Mouse (Mus musculus) embryonic facial prominence, embryonic 13.5 days (tissue): ENCODE measurements around the gene Ghrl. TPM values are rescaled to one million over a fixed set of nuclear protein-coding genes. Genes with fewer than 3 reads are reported as not detected.
"Not testable (repeated sequence)": the region's sequence is repeated elsewhere in the genome, so short reads cannot be mapped to it uniquely, and the experiment has no call there.

Experiments
- ATAC-seq: fragments of 200-750 bp; cut with Nextera tagmentation; 2 replicates; pipeline ENCODE4 v1.8.0; 2017; ENCODE audit warnings: low read depth; ENCODE audit not compliant: insufficient number of reproducible peaks, insufficient read depth, low FRiP score, low TSS enrichment
- H3K27ac ChIP-seq: fragments of 300-500 bp; sonication (generic); 2 replicates; pipeline ENCODE4 v1.5.1; 2015; ENCODE audit warnings: moderate library complexity, mild to moderate bottlenecking, inconsistent platforms
- H3K27me3 ChIP-seq: fragments of 300-500 bp; sonication (generic); 2 replicates; pipeline ENCODE4 v1.6.1; 2015; ENCODE audit warnings: mild to moderate bottlenecking, inconsistent platforms
- H3K36me3 ChIP-seq: fragments of 300-500 bp; sonication (generic); 2 replicates; pipeline ENCODE4 v1.6.1; 2015; ENCODE audit warnings: mild to moderate bottlenecking, inconsistent platforms
- H3K4me1 ChIP-seq: fragments of 300-500 bp; sonication (generic); 2 replicates; pipeline ENCODE4 v1.6.1; 2015; ENCODE audit warnings: inconsistent platforms
- H3K4me2 ChIP-seq: fragments of 300-500 bp; sonication (generic); 2 replicates; pipeline ENCODE4 v1.6.1; 2015; ENCODE audit warnings: moderate library complexity, mild to moderate bottlenecking, inconsistent platforms
- H3K4me3 ChIP-seq: fragments of 300-500 bp; sonication (generic); 2 replicates; pipeline ENCODE4 v1.5.1; 2015; ENCODE audit warnings: mild to moderate bottlenecking, inconsistent platforms
- H3K9ac ChIP-seq: fragments of 300-500 bp; sonication (generic); 2 replicates; pipeline ENCODE4 v1.6.1; 2015; ENCODE audit warnings: mild to moderate bottlenecking, inconsistent platforms
- H3K9me3 ChIP-seq: fragments of 300-500 bp; sonication (generic); 2 replicates; pipeline ENCODE4 v1.6.1; 2016; ENCODE audit warnings: inconsistent platforms
- WGBS: fragments of 180-500 bp; shearing (Covaris S2); methylation state at CpG from one replicate; pipeline ENCODE4 v1.1.7; 2015; ENCODE audit warnings: mixed read lengths; 5-methylcytosine and 5-hydroxymethylcytosine counted together
- polyA plus RNA-seq: library from polyadenylated mRNA; unstranded; fragments of >200 nt; fragmentation: Nextera tagmentation; extraction: Ambion mirVana; gene quantifications from 2 replicates; pipeline ENCODE4 v1.2.1, GENCODE M21; 2015

Ghrl gene
- polyA plus RNA-seq, 1 experiment from 2014 or later = 0.32 TPM

GRCm38 (mm10) chr6:113737318-113738046 is 17.8 kb upstream of the Ghrl start:
- ATAC-seq = no peak
- H3K9me3 ChIP-seq = no peaks in the 10 kb centered on the region
- H3K27me3 ChIP-seq = no peaks in the 10 kb centered on the region
- no peak overlapping the region for H3K4me2 ChIP-seq
- 88% methylated on average over 9 of the region's 9 CpGs for WGBS
- H3K4me3 ChIP-seq = no peak overlapping the region
- no peak overlapping the region for H3K27ac ChIP-seq
- no peak overlapping the region for H3K9ac ChIP-seq
- H3K36me3 ChIP-seq = peaks cover 61% of the 10 kb centered on the region
- H3K4me1 ChIP-seq = peaks cover 9% of the 10 kb centered on the region

- ATAC-seq = no peak
- Histone ChIP-seq H3K9me3 (no peaks in the 10 kb centered on the region), H3K27ac (no peak overlapping the region), H3K4me3 (no peak overlapping the region), H3K27me3 (no peaks in the 10 kb centered on the region), H3K9ac (no peak overlapping the region), H3K4me1 (no peaks in the 10 kb centered on the region), H3K4me2 (no peak overlapping the region), H3K36me3 (peaks cover 100% of the 10 kb centered on the region)
- 96% methylated on average over 3 of the region's 3 CpGs for WGBS
Observed at GRCm38 (mm10) chr6:113731296-113731695, 11.6 kb upstream of the Ghrl start.

DNA sequence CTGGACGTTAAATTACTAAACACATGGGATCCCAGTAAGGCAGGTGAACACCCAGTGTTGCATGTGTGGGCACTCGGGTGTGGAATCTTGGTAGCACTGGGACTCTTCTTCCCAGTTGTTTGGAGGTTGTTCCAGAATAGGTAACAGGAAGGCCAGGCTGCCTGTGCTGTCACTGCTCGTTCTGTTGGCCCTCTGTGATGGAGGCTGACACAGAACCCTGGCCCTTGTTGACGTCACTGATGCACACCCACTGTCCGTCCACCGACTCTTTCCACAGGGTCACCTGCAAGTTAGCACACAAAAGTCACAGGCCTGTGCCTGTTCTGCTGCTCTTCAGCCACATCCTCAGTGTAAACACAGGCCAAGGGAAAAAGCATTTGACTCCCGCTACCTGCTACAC is 8.5 kb upstream of the Ghrl start:
- 87% methylated on average over 7 of the region's 7 CpGs for WGBS
- H3K27ac ChIP-seq = no peak overlapping the region
- H3K36me3 ChIP-seq = peaks cover 87% of the 10 kb centered on the region
- no peak overlapping the region for H3K9ac ChIP-seq
- H3K9me3 ChIP-seq = no peaks in the 10 kb centered on the region
- H3K4me3 ChIP-seq = no peak overlapping the region
- H3K4me1 ChIP-seq = no peaks in the 10 kb centered on the region
- no peak for ATAC-seq
- no peaks in the 10 kb centered on the region for H3K27me3 ChIP-seq
- H3K4me2 ChIP-seq = no peak overlapping the region

- H3K27ac ChIP-seq = no peak overlapping the region
- no peak overlapping the region for H3K9ac ChIP-seq
- ATAC-seq = no peak
- no peaks in the 10 kb centered on the region for H3K4me1 ChIP-seq
- H3K4me3 ChIP-seq = no peak overlapping the region
- WGBS = 92% methylated on average over 4 of the region's 4 CpGs
- H3K36me3 ChIP-seq = peaks cover 75% of the 10 kb centered on the region
- no peaks in the 10 kb centered on the region for H3K9me3 ChIP-seq
- no peak overlapping the region for H3K4me2 ChIP-seq
- no peaks in the 10 kb centered on the region for H3K27me3 ChIP-seq
Observed at GRCm38 (mm10) chr6:113721061-113721460, 1.4 kb upstream of the Ghrl start.

- 91% methylated on average over 3 of the region's 3 CpGs for WGBS
Observed at GRCm38 (mm10) chr6:113717541-113717940, 2.1 kb downstream of the Ghrl start.

GRCm38 (mm10) chr6:113714797-113715196 is 4.9 kb downstream of the Ghrl start:
- H3K9me3 ChIP-seq = no peaks in the 10 kb centered on the region
- no peak overlapping the region for H3K4me3 ChIP-seq
- no peak overlapping the region for H3K9ac ChIP-seq
- no peak overlapping the region for H3K27ac ChIP-seq
- 84% methylated on average over 1 of the region's 1 CpGs for WGBS
- H3K27me3 ChIP-seq = no peaks in the 10 kb centered on the region
- H3K4me1 ChIP-seq = no peaks in the 10 kb centered on the region
- ATAC-seq = no peak
- H3K4me2 ChIP-seq = no peak overlapping the region
- peaks cover 92% of the 10 kb centered on the region for H3K36me3 ChIP-seq

More at GRCm38 (mm10) chr6:113717541-113717940, 2.1 kb downstream of the Ghrl start:
- Histone ChIP-seq H3K9me3 (no peaks in the 10 kb centered on the region), H3K36me3 (peaks cover 90% of the 10 kb centered on the region), H3K9ac (no peak overlapping the region), H3K27me3 (no peaks in the 10 kb centered on the region), H3K4me2 (no peak overlapping the region), H3K4me3 (no peak overlapping the region), H3K27ac (no peak overlapping the region), H3K4me1 (no peaks in the 10 kb centered on the region)
- no peak for ATAC-seq

DNA sequence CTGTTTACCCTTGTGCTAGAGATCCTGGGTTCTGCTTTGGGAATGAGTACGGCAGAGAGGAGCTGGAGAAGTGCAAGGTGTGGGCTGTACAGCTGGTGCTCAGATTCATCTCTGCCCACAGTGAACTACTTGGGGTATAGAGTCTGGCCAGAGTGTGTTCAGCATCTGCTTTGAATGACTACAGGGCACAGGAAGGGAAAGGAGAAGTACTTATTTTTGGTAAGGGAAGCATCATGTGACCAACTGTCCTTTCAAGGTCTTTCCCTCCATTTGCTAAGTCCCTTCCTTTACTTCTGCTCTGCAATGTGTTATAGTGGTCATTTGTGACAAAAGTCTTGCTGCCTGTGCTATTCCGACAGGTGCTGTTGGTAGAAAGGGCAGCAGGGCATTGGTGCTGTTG is 5.4 kb downstream of the Ghrl start:
- ATAC-seq = no peak
- Histone ChIP-seq H3K4me3 (no peak overlapping the region), H3K4me2 (no peak overlapping the region), H3K4me1 (no peaks in the 10 kb centered on the region), H3K9ac (no peak overlapping the region), H3K27ac (no peak overlapping the region), H3K36me3 (peaks cover 92% of the 10 kb centered on the region), H3K27me3 (no peaks in the 10 kb centered on the region), H3K9me3 (no peaks in the 10 kb centered on the region)
- 89% methylated on average over 2 of the region's 2 CpGs for WGBS

DNA sequence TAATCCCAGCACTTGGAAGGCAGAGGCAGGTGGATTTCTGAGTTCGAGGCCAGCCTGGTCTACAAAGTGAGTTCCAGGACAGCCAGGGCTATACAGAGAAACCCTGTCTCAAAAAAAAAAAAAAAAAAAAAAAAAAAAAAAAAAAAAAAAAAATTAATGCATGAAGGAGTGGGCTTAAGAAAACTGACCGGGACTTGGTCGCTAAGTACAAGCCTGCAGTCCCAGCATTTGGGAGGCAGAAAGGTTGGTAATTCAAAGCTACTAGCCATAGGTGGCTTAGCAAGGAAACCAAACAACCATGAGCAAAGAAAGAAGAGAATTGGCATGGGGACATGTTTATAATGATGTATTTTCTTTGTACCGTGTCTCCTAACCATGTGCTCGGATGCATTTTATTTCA is 6.3 kb downstream of the Ghrl start:
- H3K4me1 ChIP-seq, ATAC-seq, H3K27me3 ChIP-seq, H3K9me3 ChIP-seq, H3K27ac ChIP-seq, H3K4me3 ChIP-seq, H3K9ac ChIP-seq, H3K4me2 ChIP-seq: not testable (repeated sequence)
- H3K36me3 ChIP-seq = peaks cover 93% of the 10 kb centered on the region
- WGBS = 90% methylated on average over 5 of the region's 5 CpGs

DNA sequence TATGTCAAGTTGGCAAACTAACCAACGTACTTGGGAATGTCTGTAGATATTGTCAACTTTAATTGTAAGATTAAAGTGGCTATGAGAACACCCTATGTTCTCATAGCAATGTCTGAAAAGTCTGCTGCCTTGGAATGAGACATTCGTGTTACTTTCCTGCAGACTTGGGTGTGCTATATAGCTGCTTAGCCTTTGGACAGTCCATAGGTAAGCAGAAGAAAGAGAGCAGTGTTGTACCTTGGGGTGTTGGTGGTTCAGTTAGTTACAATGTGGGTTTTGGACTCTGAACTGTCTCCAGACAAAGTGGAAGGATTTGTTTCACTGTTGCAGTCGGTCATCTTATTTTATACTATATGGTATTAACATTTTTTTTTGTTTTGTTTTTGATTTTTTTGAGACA is 7.0 kb downstream of the Ghrl start:
- Histone ChIP-seq H3K4me1 (no peaks in the 10 kb centered on the region), H3K36me3 (peaks cover 97% of the 10 kb centered on the region), H3K9ac (no peak overlapping the region), H3K4me3 (no peak overlapping the region), H3K9me3 (no peaks in the 10 kb centered on the region), H3K27me3 (no peaks in the 10 kb centered on the region), H3K27ac (no peak overlapping the region), H3K4me2 (no peak overlapping the region)
- ATAC-seq = no peak
- 93% methylated on average over 3 of the region's 3 CpGs for WGBS

DNA sequence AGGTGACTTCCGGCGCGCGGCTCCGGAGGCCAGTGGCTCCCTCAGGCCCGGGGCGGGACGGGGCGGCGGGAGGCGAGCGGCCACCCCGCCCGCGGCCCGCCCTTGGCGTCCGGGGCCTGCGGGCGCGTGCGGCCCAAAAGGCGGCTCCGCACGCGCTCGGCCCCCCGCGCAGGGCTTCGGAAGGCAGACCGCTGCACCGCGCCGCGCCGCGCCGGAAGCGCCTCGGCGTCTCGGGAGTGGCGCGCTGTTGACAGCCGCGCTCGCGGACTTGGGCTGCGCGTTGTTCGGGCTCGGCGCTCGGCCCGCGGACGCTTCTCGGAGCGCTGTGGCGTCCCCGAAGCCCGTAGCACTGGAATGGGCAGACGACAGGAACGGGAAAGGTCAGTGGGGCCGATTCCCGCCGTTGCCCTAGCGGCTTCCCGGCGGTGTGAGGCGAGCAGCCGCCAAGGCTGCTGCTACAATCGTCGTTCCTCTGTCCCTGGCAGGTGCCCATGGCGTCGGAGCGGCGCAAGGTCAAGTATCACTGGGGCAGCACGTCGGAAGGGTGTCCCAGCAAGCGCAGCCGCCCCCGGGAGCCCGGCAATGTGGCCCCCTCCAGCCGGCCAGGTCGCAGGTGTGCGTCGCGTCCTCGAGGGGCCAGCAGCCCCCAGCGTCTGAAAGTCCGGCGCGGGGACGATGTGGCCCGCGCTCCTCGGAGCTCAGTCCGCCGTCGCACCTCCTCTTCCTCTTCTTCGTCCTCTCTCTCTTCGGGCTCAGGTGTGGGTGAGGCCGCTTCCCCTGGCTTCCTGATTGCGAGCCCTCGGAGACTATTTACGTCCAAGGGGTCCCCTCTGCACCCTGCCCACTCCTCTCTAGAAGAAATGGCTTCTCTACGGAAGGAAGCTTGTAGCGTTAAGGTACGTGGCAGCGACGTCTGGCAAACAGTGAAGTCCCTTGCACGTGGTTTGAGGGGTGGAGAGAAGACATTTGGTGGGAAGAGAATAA is 22.2 kb downstream of the Ghrl start:
- H3K27ac ChIP-seq = peak overlapping the region; percentile 91
- no peaks in the 10 kb centered on the region for H3K27me3 ChIP-seq
- peaks cover 22% of the 10 kb centered on the region for H3K4me1 ChIP-seq
- ATAC-seq = peak; percentile 53
- under 1% methylated on average over 102 of the region's 113 CpGs for WGBS
- peak overlapping the region; percentile 91 for H3K4me3 ChIP-seq
- H3K9me3 ChIP-seq = no peaks in the 10 kb centered on the region
- peaks cover 28% of the 10 kb centered on the region for H3K36me3 ChIP-seq
- H3K9ac ChIP-seq = peak overlapping the region; percentile 84
- H3K4me2 ChIP-seq = peak overlapping the region; percentile 93

DNA sequence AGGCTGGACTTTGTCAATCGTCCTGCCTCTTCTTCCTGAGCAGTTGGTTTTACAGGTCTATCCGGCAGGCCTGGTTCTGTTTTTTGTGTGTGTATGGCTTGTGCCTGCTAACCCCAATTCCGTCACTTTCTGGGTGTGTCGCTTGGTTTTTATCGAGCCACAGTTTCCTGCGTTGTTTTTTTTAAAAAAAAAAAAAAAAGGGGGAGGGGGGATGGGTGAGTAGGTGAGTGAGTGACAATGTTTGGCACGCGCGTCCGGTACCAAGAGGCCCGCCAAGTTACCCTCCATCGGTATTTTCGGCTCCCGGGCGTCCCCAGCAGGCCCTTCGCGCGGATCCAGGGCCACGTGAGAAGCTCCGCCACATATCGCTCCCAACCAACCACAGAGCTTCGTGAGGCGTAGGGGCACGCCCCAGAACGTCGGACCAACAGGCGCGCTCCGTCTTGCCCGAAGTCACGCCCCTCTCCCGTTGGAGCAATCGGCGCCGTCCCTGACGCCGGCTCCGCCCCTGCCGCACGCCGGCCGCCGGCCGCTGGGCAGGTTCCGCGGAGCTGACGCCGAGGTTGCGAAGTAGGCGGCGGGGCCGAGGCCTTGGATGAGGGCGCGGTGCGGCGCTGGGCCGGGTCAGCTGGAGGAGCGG is 23.0 kb downstream of the Ghrl start, which contains the start of gene Tatdn2:
Gene Tatdn2 (plus strand): TSS at position 469 of the 640 bp plus-strand sequence.
- Histone ChIP-seq H3K4me2 (peak within 1 kb of the TSS; percentile 93), H3K27me3 (no peaks in the 10 kb centered on the region), H3K9ac (peak within 1 kb of the TSS; percentile 84), H3K4me1 (peaks cover 22% of the 10 kb centered on the region), H3K4me3 (peak within 1 kb of the TSS; percentile 91), H3K27ac (peak within 1 kb of the TSS; percentile 91), H3K36me3 (peaks cover 19% of the 10 kb centered on the region), H3K9me3 (no peaks in the 10 kb centered on the region)
- under 1% methylated on average over 58 of the region's 58 CpGs for WGBS
- peak; percentile 98 for ATAC-seq
